Mouse (Mus musculus) stomach, embryonic 16.5 days (tissue): ENCODE data around the gene Tmem179b. TPM values are rescaled to one million over a fixed set of nuclear protein-coding genes. Genes with fewer than 3 reads are reported as not detected.

ENCODE experiments used
- ATAC-seq: fragments of 200-750 bp; cut with Nextera tagmentation; 2 replicates; pipeline ENCODE4 v1.8.0; 2017; ENCODE audit warnings: moderate number of reproducible peaks, moderate TSS enrichment; ENCODE audit not compliant: insufficient read depth, low FRiP score
- H3K27ac ChIP-seq: fragments of 300-500 bp; sonication (generic); 2 replicates; pipeline ENCODE4 v1.5.1; 2014; ENCODE audit warnings: low read length
- H3K27me3 ChIP-seq: fragments of 300-500 bp; sonication (generic); 2 replicates; pipeline ENCODE4 v1.6.1; 2014; ENCODE audit warnings: low read length, control low read depth, mixed read lengths; ENCODE audit not compliant: control insufficient read depth, insufficient read depth
- H3K36me3 ChIP-seq: fragments of 300-500 bp; sonication (generic); 2 replicates; pipeline ENCODE4 v1.6.1; 2014; ENCODE audit warnings: low read length; ENCODE audit not compliant: control insufficient read depth, insufficient read depth
- H3K4me1 ChIP-seq: fragments of 300-500 bp; sonication (generic); 2 replicates; pipeline ENCODE4 v1.6.1; 2014; ENCODE audit warnings: low read length, control low read depth, mixed read lengths; ENCODE audit not compliant: control insufficient read depth, insufficient read depth
- H3K4me2 ChIP-seq: fragments of 300-500 bp; sonication (generic); 2 replicates; pipeline ENCODE4 v1.6.1; 2014; ENCODE audit warnings: low read depth, low read length, mixed read lengths
- H3K4me3 ChIP-seq: fragments of 300-500 bp; sonication (generic); replicated peaks from 2 replicates; pipeline ENCODE4 v1.5.1; 2014; ENCODE audit warnings: mild to moderate bottlenecking, low read length
- H3K9ac ChIP-seq: fragments of 300-500 bp; sonication (generic); 2 replicates; pipeline ENCODE4 v1.6.1; 2014; ENCODE audit warnings: low read length
- H3K9me3 ChIP-seq: fragments of 300-500 bp; sonication (generic); replicated peaks from 2 replicates; pipeline ENCODE4 v1.6.1; 2016; ENCODE audit warnings: low read length, control low read depth; ENCODE audit not compliant: control insufficient read depth
- WGBS: fragments of 180-500 bp; shearing (Covaris S2); extraction: QIAGEN DNeasy Blood & Tissue Kit; methylation state at CpG from one replicate; pipeline ENCODE4 v1.1.7; 2014; 5-methylcytosine and 5-hydroxymethylcytosine counted together
- polyA plus RNA-seq: library from polyadenylated mRNA; unstranded; fragments of >200 nt; fragmentation: Nextera tagmentation; extraction: Ambion mirVana; gene quantifications from 2 replicates; pipeline ENCODE4 v1.2.1, GENCODE M21; 2015

The Tmem179b gene
- polyA plus RNA-seq, 1 experiment from 2014 or later: 88.9 TPM

- no peak overlapping the region for H3K4me2 ChIP-seq
- no peaks in the 10 kb centered on the region for H3K27me3 ChIP-seq
- no peak overlapping the region for H3K9ac ChIP-seq
- ATAC-seq: no peak
- 61% methylated on average over 1 of the region's 1 CpGs for WGBS
- H3K4me3 ChIP-seq: no peak overlapping the region
- H3K36me3 ChIP-seq: peaks cover 19% of the 10 kb centered on the region
- H3K4me1 ChIP-seq: peaks cover 7% of the 10 kb centered on the region; the same call in 1 of the 2 replicates
- H3K9me3 ChIP-seq: no peaks in the 10 kb centered on the region
- no peak overlapping the region for H3K27ac ChIP-seq
These were observed 14.9 kb upstream of the Tmem179b start for GRCm38 (mm10) chr19:8789171-8789570.

DNA sequence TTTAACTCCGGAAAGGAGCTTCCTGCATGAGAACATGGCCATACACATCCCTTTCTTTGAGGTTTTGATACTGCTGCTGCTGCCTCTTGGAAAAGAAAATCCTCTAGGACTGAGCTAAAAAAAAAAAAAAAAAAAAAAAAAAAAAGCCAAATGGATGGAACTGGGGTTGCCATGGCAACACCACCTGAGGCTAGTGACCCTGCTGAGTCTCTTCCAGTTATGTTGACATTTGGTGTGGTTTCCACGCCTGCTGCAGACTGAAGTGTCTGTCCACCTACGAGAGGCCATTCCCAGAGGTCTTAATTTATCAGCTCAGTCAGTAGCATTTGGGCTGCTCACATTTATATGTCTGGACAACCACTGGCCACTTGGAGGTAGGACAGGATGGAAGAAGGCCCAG lies 14.3 kb upstream of the Tmem179b start:
- H3K27me3 ChIP-seq: no peaks in the 10 kb centered on the region
- H3K4me3 ChIP-seq: no peak overlapping the region
- H3K9me3 ChIP-seq: no peaks in the 10 kb centered on the region
- no peak for ATAC-seq
- no peak overlapping the region for H3K9ac ChIP-seq
- no peak overlapping the region for H3K4me2 ChIP-seq
- 24% methylated on average over 3 of the region's 3 CpGs for WGBS
- H3K36me3 ChIP-seq: peaks cover 14% of the 10 kb centered on the region
- no peak overlapping the region for H3K27ac ChIP-seq
- H3K4me1 ChIP-seq: peaks cover 7% of the 10 kb centered on the region; the same call in 1 of the 2 replicates

- Histone ChIP-seq H3K4me2 (peak within 1 kb of the TSS; percentile 66), H3K9ac (peak within 1 kb of the TSS; percentile 80), H3K27me3 (no peaks in the 10 kb centered on the region), H3K36me3 (peaks cover 4% of the 10 kb centered on the region; the same call in 1 of the 2 replicates), H3K4me1 (peaks cover 7% of the 10 kb centered on the region; the same call in 1 of the 2 replicates), H3K9me3 (no peaks in the 10 kb centered on the region), H3K4me3 (peak within 1 kb of the TSS; percentile 61), H3K27ac (peak within 1 kb of the TSS; percentile 77)
- under 1% methylated on average over 32 of the region's 32 CpGs for WGBS
- ATAC-seq: peak; percentile 99
These were observed 11.9 kb upstream of the Tmem179b start, which contains the start of gene Taf6l for GRCm38 (mm10) chr19:8786008-8786781. Taf6l (minus strand) TSS chr19:8786417.

DNA sequence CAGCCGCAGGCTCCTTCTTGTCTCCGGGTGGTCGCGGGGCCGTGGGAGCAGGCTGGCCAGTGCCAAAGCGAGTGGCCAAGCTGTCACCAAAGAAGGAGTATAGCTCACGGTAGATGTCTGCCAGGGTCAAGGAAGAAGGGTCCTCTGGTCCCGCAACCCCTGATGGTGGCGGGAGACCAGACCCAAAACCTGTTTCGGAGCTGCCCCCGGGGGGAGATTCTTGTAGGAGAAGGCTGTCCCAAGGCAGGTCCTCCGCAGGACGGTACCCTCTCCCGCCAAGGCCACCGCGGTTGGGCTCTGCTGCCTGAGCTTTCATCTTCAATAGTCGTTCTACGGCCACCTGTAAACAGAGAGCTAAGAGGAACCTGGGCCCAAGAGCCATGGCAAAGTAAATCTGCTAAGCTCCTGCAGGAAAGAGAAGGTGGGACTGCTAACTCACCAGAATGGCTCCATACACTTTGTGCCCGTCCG lies 719 bp upstream of the Tmem179b start:
- H3K9ac ChIP-seq: peak overlapping the region; percentile 100
- peaks cover 17% of the 10 kb centered on the region; the same call in 1 of the 2 replicates for H3K36me3 ChIP-seq
- no peaks in the 10 kb centered on the region for H3K27me3 ChIP-seq
- no peak for ATAC-seq
- peak overlapping the region; percentile 94 for H3K4me3 ChIP-seq
- 3% methylated on average over 20 of the region's 20 CpGs for WGBS
- peaks cover 26% of the 10 kb centered on the region for H3K4me1 ChIP-seq
- H3K9me3 ChIP-seq: no peaks in the 10 kb centered on the region
- peak overlapping the region; percentile 91 for H3K4me2 ChIP-seq
- peak overlapping the region; percentile 99 for H3K27ac ChIP-seq

- Histone ChIP-seq H3K9me3 (no peaks in the 10 kb centered on the region), H3K4me2 (peak overlapping the region; percentile 91), H3K4me3 (peak overlapping the region; percentile 94), H3K9ac (peak overlapping the region; percentile 100), H3K4me1 (peaks cover 26% of the 10 kb centered on the region), H3K36me3 (peaks cover 26% of the 10 kb centered on the region), H3K27me3 (no peaks in the 10 kb centered on the region), H3K27ac (peak overlapping the region; percentile 99)
- WGBS: 39% methylated on average over 6 of the region's 6 CpGs
- ATAC-seq: no peak
These were observed 858 bp downstream of the Tmem179b start for GRCm38 (mm10) chr19:8773409-8773808.

- Histone ChIP-seq H3K4me1 (peaks cover 26% of the 10 kb centered on the region), H3K4me3 (peak overlapping the region; percentile 94), H3K4me2 (peak overlapping the region; percentile 91), H3K27me3 (no peaks in the 10 kb centered on the region), H3K9me3 (no peaks in the 10 kb centered on the region), H3K27ac (peak overlapping the region; percentile 99; the same call in 1 of the 2 replicates), H3K36me3 (peaks cover 28% of the 10 kb centered on the region), H3K9ac (peak overlapping the region; percentile 100)
- 70% methylated on average over 5 of the region's 5 CpGs for WGBS
- no peak for ATAC-seq
These were observed 1.3 kb downstream of the Tmem179b start for GRCm38 (mm10) chr19:8772996-8773395.

- peak; percentile 45 for ATAC-seq
- peak within 1 kb of the TSS; percentile 82 for H3K4me2 ChIP-seq
- peaks cover 25% of the 10 kb centered on the region for H3K4me1 ChIP-seq
- peaks cover 47% of the 10 kb centered on the region for H3K36me3 ChIP-seq
- H3K9me3 ChIP-seq: no peaks in the 10 kb centered on the region
- H3K27ac ChIP-seq: peak within 1 kb of the TSS; percentile 85
- no peaks in the 10 kb centered on the region for H3K27me3 ChIP-seq
- H3K4me3 ChIP-seq: peak within 1 kb of the TSS; percentile 87
- H3K9ac ChIP-seq: peak within 1 kb of the TSS; percentile 95
- 14% methylated on average over 29 of the region's 29 CpGs for WGBS
These were observed 3.5 kb downstream of the Tmem179b start, which contains the start of gene Tmem223 for GRCm38 (mm10) chr19:8770567-8771270. Tmem223 (plus strand) TSS chr19:8770996.

DNA sequence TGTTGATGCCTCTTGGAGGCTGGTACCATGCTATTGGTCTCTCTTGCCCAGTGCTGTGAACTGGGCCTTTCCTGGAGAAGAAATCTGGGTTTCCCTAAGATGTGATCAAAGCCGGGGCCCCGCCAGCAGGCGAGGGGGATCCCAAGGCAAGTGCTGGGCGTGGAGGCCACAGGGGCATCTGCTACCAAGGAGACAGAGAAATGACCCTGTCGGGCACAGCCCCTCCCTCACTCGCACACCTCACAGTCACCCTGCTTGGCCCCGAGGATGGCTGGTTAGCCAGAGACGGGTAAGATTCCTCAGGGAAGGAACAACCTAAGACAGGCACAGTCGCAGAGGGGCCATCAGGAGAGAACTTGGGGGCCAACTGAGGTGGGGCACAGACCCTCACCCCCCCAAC lies 8.7 kb downstream of the Tmem179b start:
- Histone ChIP-seq H3K4me3 (no peak overlapping the region), H3K27me3 (no peaks in the 10 kb centered on the region), H3K27ac (no peak overlapping the region), H3K9ac (no peak overlapping the region), H3K4me2 (no peak overlapping the region), H3K9me3 (peaks cover 4% of the 10 kb centered on the region; the same call in 1 of the 2 replicates), H3K36me3 (peaks cover 66% of the 10 kb centered on the region), H3K4me1 (peaks cover 5% of the 10 kb centered on the region)
- no peak for ATAC-seq
- WGBS: 95% methylated on average over 9 of the region's 9 CpGs

GRCm38 (mm10) chr19:8763276-8763675 lies 11.0 kb downstream of the Tmem179b start:
- peaks cover 4% of the 10 kb centered on the region; the same call in 1 of the 2 replicates for H3K9me3 ChIP-seq

More at GRCm38 (mm10) chr19:8763276-8763675, 11.0 kb downstream of the Tmem179b start:
- H3K4me1 ChIP-seq: peaks cover 4% of the 10 kb centered on the region; the same call in 1 of the 2 replicates
- no peak overlapping the region for H3K27ac ChIP-seq
- no peak overlapping the region for H3K4me3 ChIP-seq
- peaks cover 51% of the 10 kb centered on the region for H3K36me3 ChIP-seq
- 92% methylated on average over 4 of the region's 4 CpGs for WGBS
- H3K4me2 ChIP-seq: no peak overlapping the region
- no peak for ATAC-seq
- H3K27me3 ChIP-seq: no peaks in the 10 kb centered on the region
- H3K9ac ChIP-seq: no peak overlapping the region
